In the genomic region with DNA sequence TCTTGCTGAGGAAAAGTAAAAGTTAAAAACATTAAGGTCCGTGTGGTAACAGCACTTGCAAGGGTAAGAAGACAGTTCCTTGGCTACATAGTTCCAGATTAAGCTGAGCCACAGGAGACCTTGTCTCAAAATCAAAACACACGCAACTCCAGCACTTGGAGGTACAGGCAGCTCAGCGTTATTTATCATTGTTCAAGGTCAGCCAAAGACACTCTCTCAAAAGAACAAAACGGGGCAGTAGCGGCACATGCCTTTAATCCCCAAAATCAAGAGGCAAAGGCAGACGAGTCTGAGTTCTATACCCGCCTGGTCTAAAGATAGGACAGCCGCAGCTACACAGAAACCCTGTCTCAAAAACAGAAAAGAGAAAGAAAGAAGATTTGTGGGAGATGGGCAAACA, we compare ENCODE assay signal across 14 mouse cellular contexts.
"Had no signal": no experiment of that assay in that cellular context is flagged by ENCODE, and none has a peak within 500 bp of the region (broad histone marks: within the 10 kb centered on the region; RNA-seq: fewer than 3 reads in every experiment).

No protein-coding gene starts in this region.

- H3K4me2 ChIP-seq: limb, embryonic 13.5 days; neural tube, embryonic 15.5 days had no signal

- H3K9me3 ChIP-seq: limb, embryonic 13.5 days; neural tube, embryonic 15.5 days had no signal

- DNase-seq: kidney, postnatal 14 days; left cerebral cortex, postnatal 4 days; lung, adult 18-20 months; lung, postnatal 36 days; midbrain, embryonic 14.5 days; retina, postnatal 1 day; right cerebral cortex, postnatal 4 days; spleen, adult 18-20 months; thymus, postnatal 36 days had no signal

- H3K27ac ChIP-seq: limb, embryonic 13.5 days; liver, embryonic 14.5 days; midbrain, embryonic 10.5 days; neural tube, embryonic 15.5 days had no signal

- H3K9ac ChIP-seq: limb, embryonic 13.5 days; liver, embryonic 14.5 days; neural tube, embryonic 15.5 days had no signal

- H3K4me3 ChIP-seq: limb, embryonic 13.5 days; midbrain, embryonic 10.5 days; myocyte; neural tube, embryonic 15.5 days had no signal

- H3K27me3 ChIP-seq: limb, embryonic 13.5 days; neural tube, embryonic 15.5 days had no signal
